Mouse (Mus musculus) left cerebral cortex, adult 2 months (tissue): Measurements from ENCODE around the gene Thada. TPM values are rescaled to one million over a fixed set of nuclear protein-coding genes. Genes with fewer than 3 reads are reported as not detected.
A peak's percentile ranks its signal among the peaks of the same experiment; 100 is the strongest.

Source experiments
- DNase-seq, 2 experiments: peaks; one replicate each; pipeline ENCODE4 v3.0.0; 2021 to 2022; ENCODE audit warnings: low spot score in 2 of 2, mixed read lengths in 1 of 2; ENCODE audit errors: extremely low spot score in 1 of 2
- H3K27ac ChIP-seq: fragments of 200-600 bp; 2 replicates; pipeline ENCODE4 v1.8.1; 2022
- H3K4me3 ChIP-seq: fragments of 200-600 bp; 2 replicates; pipeline ENCODE4 v1.8.1; 2022
- CTCF ChIP-seq: fragments of 200-600 bp; IDR thresholded peaks from 2 replicates; pipeline ENCODE4 v1.8.1; 2022; ENCODE audit warnings: antibody characterized with exemption, mild to moderate bottlenecking, moderate library complexity
- intact Hi-C: fragments of 180-260 bp; cut with DNase I; formaldehyde crosslinking; loops from one replicate; pipeline ENCODE4 v1.15.1; 2025
- total RNA-seq, 2 experiments: library from RNA; stranded (reverse); gene quantifications; 2 replicates each; pipeline ENCODE4 v1.2.3; 2021

Gene Thada
- total RNA-seq, 2 experiments from 2014 or later: 13.8 to 15.9 TPM

GRCm38 (mm10) chr17:84365791-84366301 lies 100.2 kb downstream of the Thada start:
- intact Hi-C loops: no loop called here
- H3K4me3 ChIP-seq: no peak overlapping the region
- no peak for DNase-seq
- peak overlapping the region; percentile 18 for H3K27ac ChIP-seq
- TF ChIP-seq CTCF: no peak

GRCm38 (mm10) chr17:84365006-84365716 lies 100.8 kb downstream of the Thada start:
- no peak overlapping the region for H3K4me3 ChIP-seq
- DNase-seq: no peak
- TF ChIP-seq CTCF: no peak
- peak overlapping the region; percentile 18 for H3K27ac ChIP-seq
- intact Hi-C loops: no loop called here

GRCm38 (mm10) chr17:84363444-84363843 lies 102.6 kb downstream of the Thada start:
- no peak for DNase-seq
- intact Hi-C loops: no loop called here
- Histone ChIP-seq H3K4me3 (no peak overlapping the region), H3K27ac (no peak overlapping the region)
- no peak for TF ChIP-seq CTCF

- no peak overlapping the region; the same call in 1 of the 2 replicates for H3K27ac ChIP-seq
- intact Hi-C loops: no loop called here
- no peak for DNase-seq
Measured at GRCm38 (mm10) chr17:84362581-84363286, 103.3 kb downstream of the Thada start.

DNA sequence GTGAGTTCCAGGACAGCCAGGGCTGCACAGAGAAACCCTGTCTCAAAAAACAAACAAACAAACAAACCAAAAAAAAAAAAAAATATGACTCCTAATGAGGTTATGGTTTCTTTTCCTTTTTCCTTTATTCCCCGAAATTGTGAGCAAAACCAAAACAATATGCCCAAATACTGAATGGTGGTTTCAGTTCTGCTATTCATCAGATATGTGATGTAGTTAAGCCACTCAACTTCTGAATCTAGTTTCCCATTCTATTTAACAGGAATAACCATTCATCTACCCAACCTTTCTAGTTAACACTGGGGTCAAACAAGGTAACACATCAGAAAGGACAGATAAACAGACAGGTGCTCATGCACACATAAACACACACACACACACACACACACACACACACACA lies 105.0 kb downstream of the Thada start:
- H3K27ac ChIP-seq: no peak overlapping the region
- intact Hi-C loops: no loop called here
- no peak for DNase-seq
- H3K4me3 ChIP-seq: no peak overlapping the region
- TF ChIP-seq CTCF: no peak

More at GRCm38 (mm10) chr17:84362581-84363286, 103.3 kb downstream of the Thada start:
- TF ChIP-seq CTCF: no peak
- H3K4me3 ChIP-seq: no peak overlapping the region

DNA sequence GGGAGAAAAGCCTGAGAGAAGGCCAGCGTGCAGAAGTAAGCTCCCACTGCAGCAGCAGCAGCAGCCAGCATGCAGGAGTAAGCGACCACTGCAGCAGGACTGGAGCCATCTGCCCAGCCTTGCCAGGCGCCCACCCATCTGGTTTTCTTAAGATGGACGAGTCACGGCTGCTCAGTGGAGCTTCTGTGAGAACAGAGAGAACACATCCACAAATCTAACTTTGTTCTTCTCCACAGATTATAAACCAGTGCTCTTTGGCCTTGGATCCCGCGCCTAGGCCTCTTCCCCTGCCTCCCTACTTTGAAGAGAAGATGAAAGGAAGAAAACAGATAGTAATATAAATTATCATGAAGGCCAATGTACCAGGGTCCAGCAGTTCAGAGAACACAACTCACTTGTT lies 106.2 kb downstream of the Thada start:
- intact Hi-C loops: no loop called here
- DNase-seq: no peak
- Histone ChIP-seq H3K27ac (no peak overlapping the region), H3K4me3 (no peak overlapping the region)
- TF ChIP-seq CTCF: no peak

DNA sequence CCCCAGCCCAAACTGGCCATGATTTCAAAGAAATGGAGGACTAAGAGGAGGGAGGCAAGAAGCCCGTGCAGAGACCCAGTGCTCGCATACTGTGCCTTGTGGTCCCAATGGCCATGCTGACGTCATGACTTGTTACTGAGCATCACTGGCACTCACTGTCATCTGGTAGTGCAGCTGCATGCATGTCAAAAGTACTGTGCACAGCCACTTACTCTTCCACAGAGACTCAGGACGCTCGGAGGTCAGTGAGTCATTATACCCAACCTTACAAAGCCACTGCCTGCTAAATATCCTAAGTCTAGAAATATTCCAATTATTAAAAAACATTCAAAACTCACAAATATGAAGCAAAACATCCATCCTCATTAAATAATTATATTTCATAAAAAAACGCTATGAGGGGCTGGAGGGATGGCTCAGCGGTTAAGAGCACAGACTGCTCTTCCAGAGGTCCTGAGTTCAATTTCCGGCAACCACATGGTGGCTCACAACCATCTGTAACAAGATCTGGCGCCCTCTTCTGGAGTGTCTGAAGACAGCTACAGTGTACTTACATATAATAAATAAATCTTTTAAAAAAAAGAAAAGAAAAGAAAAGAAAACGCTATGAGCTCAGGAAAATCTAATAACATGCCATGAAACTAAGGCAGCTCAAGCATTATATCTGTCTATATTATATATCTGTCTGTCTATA lies 106.9 kb downstream of the Thada start:
- intact Hi-C loops: no loop called here
- H3K27ac ChIP-seq: no peak overlapping the region
- H3K4me3 ChIP-seq: no peak overlapping the region
- peak; percentile 29 for TF ChIP-seq CTCF
- DNase-seq: no peak

GRCm38 (mm10) chr17:84357776-84358175 lies 108.2 kb downstream of the Thada start:
- intact Hi-C loops: no loop called here
- no peak for DNase-seq
- TF ChIP-seq CTCF: no peak
- Histone ChIP-seq H3K4me3 (no peak overlapping the region), H3K27ac (no peak overlapping the region)

DNA sequence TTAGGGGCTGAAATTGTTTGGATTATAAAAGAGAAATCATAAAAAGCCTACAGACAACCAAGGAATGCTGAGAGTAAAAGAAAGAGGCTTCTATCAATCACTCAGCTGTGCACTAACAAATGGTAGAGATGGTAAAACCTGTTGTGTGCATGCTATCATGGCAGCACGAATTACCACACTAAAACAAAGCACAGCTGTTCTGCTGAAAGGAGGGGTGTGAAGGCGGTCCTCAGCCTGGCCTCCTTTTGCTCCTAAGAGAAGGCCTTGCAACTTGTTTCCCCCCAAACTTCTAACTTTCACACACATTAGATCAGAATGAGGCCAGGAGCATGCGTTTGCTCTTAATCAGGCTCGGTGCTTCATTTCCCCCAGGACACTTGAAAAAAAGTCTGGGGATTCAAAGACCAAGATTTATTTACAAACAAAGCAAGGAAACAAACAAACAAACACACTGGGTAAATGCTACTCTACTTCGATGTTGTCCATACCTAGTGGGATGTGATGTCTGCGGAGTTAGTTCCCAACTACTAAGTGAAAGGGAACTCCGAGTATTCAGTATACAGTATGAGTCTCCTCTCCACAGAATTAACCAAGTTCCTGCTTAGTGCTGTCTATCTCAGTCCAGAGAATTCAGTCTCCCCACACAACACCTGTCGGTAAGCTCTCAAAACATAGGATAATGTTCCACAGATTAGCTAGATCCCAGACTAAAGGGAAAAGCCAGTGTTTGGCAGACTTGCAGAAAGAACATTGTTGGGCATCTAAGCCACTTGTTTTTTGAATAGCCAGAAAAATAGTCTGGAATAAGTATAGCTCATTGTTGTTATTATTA lies 109.7 kb downstream of the Thada start:
- no peak for TF ChIP-seq CTCF
- no peak overlapping the region for H3K27ac ChIP-seq
- intact Hi-C loops: no loop called here
- no peak for DNase-seq
- no peak overlapping the region for H3K4me3 ChIP-seq

- intact Hi-C loops: no loop called here
- Histone ChIP-seq H3K4me3 (no peak overlapping the region), H3K27ac (no peak overlapping the region)
- DNase-seq: no peak
- no peak for TF ChIP-seq CTCF
Measured at GRCm38 (mm10) chr17:84355006-84355405, 111.0 kb downstream of the Thada start.

GRCm38 (mm10) chr17:84353902-84354311 lies 112.1 kb downstream of the Thada start:
- no peak overlapping the region for H3K4me3 ChIP-seq
- TF ChIP-seq CTCF: no peak
- no peak for DNase-seq
- H3K27ac ChIP-seq: no peak overlapping the region
- intact Hi-C loops: no loop called here
